Mouse (Mus musculus): ENCODE measurements around the gene Ifrd1.

Ifrd1 gene

GRCm38 (mm10) chr12:40239161-40239560 lies 9.1 kb downstream of the Ifrd1 start:
- DNase-seq = no peak

GRCm38 (mm10) chr12:40232231-40232630 lies 16.1 kb downstream of the Ifrd1 start:
- no peak for DNase-seq

- no peak for DNase-seq
Observed at GRCm38 (mm10) chr12:40231632-40232031, 16.7 kb downstream of the Ifrd1 start.

GRCm38 (mm10) chr12:40224171-40224880 lies 24.0 kb downstream of the Ifrd1 start:
- no peak for DNase-seq

- peak; percentile 12 for DNase-seq
Observed at GRCm38 (mm10) chr12:40223676-40224075, 24.6 kb downstream of the Ifrd1 start.

GRCm38 (mm10) chr12:40223082-40223619 lies 25.2 kb downstream of the Ifrd1 start:
- peak; percentile 99 for DNase-seq

GRCm38 (mm10) chr12:40222251-40223081 lies 25.8 kb downstream of the Ifrd1 start:
- DNase-seq = peak; percentile 98

- no peak for DNase-seq
Observed at GRCm38 (mm10) chr12:40221611-40222010, 26.7 kb downstream of the Ifrd1 start.

GRCm38 (mm10) chr12:40220896-40221295 lies 27.4 kb downstream of the Ifrd1 start:
- DNase-seq = no peak

- peak; percentile 48 for DNase-seq
Observed at GRCm38 (mm10) chr12:40220001-40220570, 28.2 kb downstream of the Ifrd1 start.

GRCm38 (mm10) chr12:40218430-40218945 lies 29.8 kb downstream of the Ifrd1 start:
- no peak for DNase-seq

- no peak for DNase-seq
Observed at GRCm38 (mm10) chr12:40217776-40218175, 30.5 kb downstream of the Ifrd1 start.

GRCm38 (mm10) chr12:40214888-40215876 lies 33.1 kb downstream of the Ifrd1 start:
- DNase-seq = no peak

- DNase-seq = no peak
Observed at GRCm38 (mm10) chr12:40209049-40209448, 39.3 kb downstream of the Ifrd1 start.

- DNase-seq = no peak
Observed at GRCm38 (mm10) chr12:40207909-40208308, 40.4 kb downstream of the Ifrd1 start.

GRCm38 (mm10) chr12:40202161-40203035 lies 45.9 kb downstream of the Ifrd1 start:
- DNase-seq = no peak

- DNase-seq = no peak
Observed at GRCm38 (mm10) chr12:40200484-40201235, 47.6 kb downstream of the Ifrd1 start.

GRCm38 (mm10) chr12:40199795-40200402 lies 48.4 kb downstream of the Ifrd1 start:
- DNase-seq = peak; percentile 68

GRCm38 (mm10) chr12:40199302-40199701 lies 49.0 kb downstream of the Ifrd1 start, which contains the start of gene Lsmem1:
Lsmem1 (minus strand) TSS chr12:40199490.
- DNase-seq = no peak

- no peak for DNase-seq
Observed at GRCm38 (mm10) chr12:40198427-40198826, 49.9 kb downstream of the Ifrd1 start.
